Mouse (Mus musculus) bone marrow, adult 2 months (tissue): ENCODE results near the gene Lpin1.

Experiments
- CTCF ChIP-seq: fragments of 200-500 bp; IDR thresholded peaks from 2 replicates; pipeline ENCODE4 v1.5.1; 2011; ENCODE audit warnings: low read length, control low read depth; ENCODE audit not compliant: control insufficient read depth, insufficient read depth
- POLR2A ChIP-seq: fragments of 200-500 bp; IDR thresholded peaks from 2 replicates; pipeline ENCODE4 v1.6.1; 2011; ENCODE audit warnings: low read depth, mild to moderate bottlenecking, control low read depth, low read length, borderline replicate concordance; ENCODE audit not compliant: control insufficient read depth

GRCm38 (mm10) chr12:16640075-16640474 is 29.3 kb upstream of the Lpin1 start:
- no peak for TF ChIP-seq CTCF
- TF ChIP-seq POLR2A: no peak
